Mouse (Mus musculus): ENCODE data around the gene Rag1.

- TF ChIP-seq CTCF (IDR thresholded peaks at IDR 0.05; ENCODE audit: borderline replicate concordance, control insufficient read depth, extremely low read depth, insufficient read depth, low read length, poor library complexity), result no peak
- no peak for TF ChIP-seq POLR2A (IDR thresholded peaks at IDR 0.05; ENCODE audit: control insufficient read depth, extremely low read depth, insufficient read depth, low read length, poor library complexity)
Measured at GRCm38 (mm10) chr2:101621611-101622010, 27.7 kb downstream of the Rag1 start.

Measured in thymus, adult 2 months (tissue).